Mouse (Mus musculus) hindbrain, embryonic 14.5 days (tissue): ENCODE data around the gene Gm10061. TPM values are rescaled to one million over a fixed set of nuclear protein-coding genes. Genes with fewer than 3 reads are reported as not detected.
"Not testable (repeated sequence)": the region's sequence is repeated elsewhere in the genome, so short reads cannot be mapped to it uniquely, and the experiment has no call there.

Experiments used
- ATAC-seq: fragments of 200-750 bp; cut with Nextera tagmentation; 2 replicates; pipeline ENCODE4 v1.8.0; 2017; ENCODE audit warnings: moderate number of reproducible peaks, mild to moderate bottlenecking, moderate TSS enrichment, moderate library complexity; ENCODE audit not compliant: low FRiP score
- DNase-seq: peaks from one replicate; pipeline ENCODE4 v3.0.0-alpha.2; 2015; ENCODE audit warnings: low spot score
- H3K27ac ChIP-seq: fragments of 300-500 bp; sonication (generic); 2 replicates; pipeline ENCODE4 v1.5.1; 2014; ENCODE audit warnings: mild to moderate bottlenecking, moderate library complexity
- H3K27me3 ChIP-seq: fragments of 300-500 bp; sonication (generic); 2 replicates; pipeline ENCODE4 v1.6.1; 2014; ENCODE audit warnings: mild to moderate bottlenecking, low read length, mixed read lengths; ENCODE audit not compliant: control insufficient read depth, insufficient read depth
- H3K36me3 ChIP-seq: fragments of 300-500 bp; sonication (generic); replicated peaks from 2 replicates; pipeline ENCODE4 v1.6.1; 2014; ENCODE audit not compliant: control insufficient read depth, insufficient read depth
- H3K4me1 ChIP-seq: fragments of 300-500 bp; sonication (generic); replicated peaks from 2 replicates; pipeline ENCODE4 v1.6.1; 2014; ENCODE audit warnings: antibody characterized with exemption, low read length, mixed read lengths; ENCODE audit not compliant: control insufficient read depth, insufficient read depth
- H3K4me2 ChIP-seq: fragments of 300-500 bp; sonication (generic); replicated peaks from 2 replicates; pipeline ENCODE4 v1.6.1; 2014; ENCODE audit warnings: mild to moderate bottlenecking, moderate library complexity
- H3K4me3 ChIP-seq: fragments of 300-500 bp; sonication (generic); replicated peaks from 2 replicates; pipeline ENCODE4 v1.5.1; 2014; ENCODE audit warnings: mild to moderate bottlenecking, low read length
- H3K9ac ChIP-seq: fragments of 300-500 bp; sonication (generic); 2 replicates; pipeline ENCODE4 v1.6.1; 2014
- H3K9me3 ChIP-seq: fragments of 300-500 bp; sonication (generic); 2 replicates; pipeline ENCODE4 v1.6.1; 2016; ENCODE audit warnings: low read length; ENCODE audit not compliant: control insufficient read depth
- WGBS: fragments of 180-500 bp; shearing (Covaris S2); extraction: QIAGEN DNeasy Blood & Tissue Kit; methylation state at CpG from one replicate; pipeline ENCODE4 v1.1.7; 2014; 5-methylcytosine and 5-hydroxymethylcytosine counted together
- polyA plus RNA-seq: library from polyadenylated mRNA; unstranded; fragments of >200 nt; fragmentation: Nextera tagmentation; extraction: Ambion mirVana; gene quantifications from 2 replicates; pipeline ENCODE4 v1.2.1, GENCODE M21; 2014

Gm10061 gene
- polyA plus RNA-seq = not detected in 2 replicates

DNA sequence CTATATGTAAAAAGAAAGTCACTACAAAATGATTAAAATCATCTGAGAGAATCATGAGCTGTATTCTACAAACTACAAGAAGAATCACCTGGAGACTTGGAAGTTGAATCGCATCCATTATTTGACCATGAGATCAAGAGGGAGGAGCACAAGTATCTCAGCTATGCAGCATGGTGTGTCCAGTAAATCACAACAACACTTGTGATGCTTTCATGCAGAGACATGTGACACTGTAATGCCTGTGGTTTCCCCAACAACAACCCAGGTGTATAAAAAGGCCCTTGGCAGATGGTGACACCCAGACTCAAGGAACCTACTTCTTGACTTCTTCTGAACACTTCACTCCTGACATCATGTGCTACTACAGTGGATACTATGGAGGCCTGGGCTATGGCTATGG, at the start of gene Gm10061:
TSS of gene Gm10061 (plus strand) at position 301 of the 400 bp plus-strand sequence.
- no peaks in the 10 kb centered on the region; the same call in 1 of the 2 replicates for H3K9me3 ChIP-seq
- no peak within 1 kb of the TSS for H3K4me3 ChIP-seq
- no peak for DNase-seq
- WGBS = 97% methylated on average over 1 of the region's 1 CpGs
- no peak for ATAC-seq
- H3K4me1 ChIP-seq = no peaks in the 10 kb centered on the region
- H3K4me2 ChIP-seq = no peak within 1 kb of the TSS
- H3K27ac ChIP-seq = no peak within 1 kb of the TSS
- no peaks in the 10 kb centered on the region for H3K27me3 ChIP-seq
- H3K9ac ChIP-seq = no peak within 1 kb of the TSS
- H3K36me3 ChIP-seq = no peaks in the 10 kb centered on the region

DNA sequence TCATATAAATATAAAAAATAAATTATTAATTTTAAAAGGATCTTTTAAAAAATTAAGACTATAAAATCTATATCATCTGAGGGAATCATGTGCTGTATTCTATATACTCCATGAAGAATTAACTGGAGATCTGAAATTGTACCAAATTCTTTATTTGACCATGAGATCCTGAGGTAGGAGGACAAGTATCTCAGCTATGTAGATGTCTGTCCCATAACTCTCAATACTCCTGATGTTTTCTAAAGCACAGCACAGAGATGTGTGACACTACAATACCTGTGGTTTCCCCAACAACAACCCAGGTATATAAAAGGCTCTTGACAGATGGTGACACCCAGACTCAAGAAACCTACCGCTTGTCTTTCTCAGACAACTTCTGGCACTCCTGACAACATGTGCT, 10.3 kb upstream of the Gm10061 start, which contains the start of gene Gm6358:
TSS of gene Gm6358 (plus strand) at position 301 of the 400 bp plus-strand sequence.
- H3K9ac ChIP-seq = no peak within 1 kb of the TSS
- no peak for DNase-seq
- H3K4me2 ChIP-seq = no peak within 1 kb of the TSS
- WGBS = 97% methylated on average over 1 of the region's 1 CpGs
- H3K4me3 ChIP-seq = no peak within 1 kb of the TSS
- no peak within 1 kb of the TSS for H3K27ac ChIP-seq
- H3K36me3 ChIP-seq = no peaks in the 10 kb centered on the region
- H3K4me1 ChIP-seq = no peaks in the 10 kb centered on the region
- no peaks in the 10 kb centered on the region for H3K9me3 ChIP-seq
- ATAC-seq = no peak
- H3K27me3 ChIP-seq = no peaks in the 10 kb centered on the region

- Histone ChIP-seq H3K4me2 (no peak within 1 kb of the TSS), H3K36me3 (no peaks in the 10 kb centered on the region), H3K4me1 (no peaks in the 10 kb centered on the region), H3K27ac (no peak within 1 kb of the TSS), H3K4me3 (no peak within 1 kb of the TSS), H3K9ac (no peak within 1 kb of the TSS), H3K27me3 (no peaks in the 10 kb centered on the region), H3K9me3 (no peaks in the 10 kb centered on the region)
- ATAC-seq (no peak), DNase-seq (no peak)
- 92% methylated on average over 4 of the region's 4 CpGs for WGBS
Measured at GRCm38 (mm10) chr16:89157652-89158051, 6.8 kb downstream of the Gm10061 start, which contains the start of gene Gm9789. Gm9789 (plus strand) TSS chr16:89157952.

- H3K27ac ChIP-seq, ATAC-seq, H3K4me3 ChIP-seq, H3K4me1 ChIP-seq, H3K9me3 ChIP-seq, H3K36me3 ChIP-seq, DNase-seq, H3K9ac ChIP-seq, H3K4me2 ChIP-seq, H3K27me3 ChIP-seq: not testable (repeated sequence)
Measured at GRCm38 (mm10) chr16:89169190-89169589, 18.3 kb downstream of the Gm10061 start, which contains the start of gene Gm7735. Gm7735 (plus strand) TSS chr16:89169490.

DNA sequence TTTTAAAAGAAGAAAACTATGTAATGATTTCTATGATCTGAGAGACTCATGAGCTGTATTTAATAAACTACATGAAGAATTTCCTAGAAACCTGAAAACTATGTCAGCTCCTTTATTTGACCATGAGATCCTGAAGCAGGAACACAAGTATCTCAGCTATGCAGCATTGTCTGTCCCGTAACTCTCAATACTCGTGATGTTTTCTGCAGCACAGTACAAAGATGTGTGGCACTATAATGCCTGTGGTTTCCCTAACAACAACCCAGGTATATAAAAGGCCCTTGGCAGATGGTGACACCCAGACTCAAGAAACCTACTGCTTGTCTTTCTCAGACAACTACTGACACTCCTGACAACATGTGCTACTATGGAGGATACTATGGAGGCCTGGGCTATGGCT, 23.5 kb downstream of the Gm10061 start, which contains the start of gene 1110057P08Rik:
TSS of gene 1110057P08Rik (plus strand) at position 301 of the 400 bp plus-strand sequence.
- no peak within 1 kb of the TSS for H3K27ac ChIP-seq
- ATAC-seq (no peak), DNase-seq (no peak)
- H3K9me3 ChIP-seq = no peaks in the 10 kb centered on the region
- H3K9ac ChIP-seq = no peak within 1 kb of the TSS
- no peaks in the 10 kb centered on the region for H3K36me3 ChIP-seq
- H3K4me1 ChIP-seq = no peaks in the 10 kb centered on the region
- H3K4me2 ChIP-seq = no peak within 1 kb of the TSS
- no peak within 1 kb of the TSS for H3K4me3 ChIP-seq
- no peaks in the 10 kb centered on the region for H3K27me3 ChIP-seq
- 85% methylated on average over 2 of the region's 2 CpGs for WGBS

DNA sequence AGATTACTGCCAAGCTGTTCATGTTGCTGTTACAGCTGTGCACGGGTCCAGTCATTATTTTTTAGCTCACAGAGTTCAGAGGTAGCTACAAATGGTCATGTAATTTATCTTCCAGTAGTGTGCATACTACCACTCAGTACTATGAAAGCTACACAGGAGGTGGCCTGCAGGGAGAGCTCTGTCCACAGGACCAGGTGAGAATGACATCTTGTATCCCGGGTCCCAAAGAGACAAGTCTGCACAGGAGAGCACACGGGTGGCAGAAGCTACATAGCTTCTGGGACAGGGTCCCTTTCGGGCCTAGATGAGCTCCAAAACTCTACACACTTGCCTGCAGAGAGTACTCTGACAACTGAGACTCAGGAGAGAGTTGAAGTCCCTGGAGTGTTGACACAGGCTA, 37.7 kb downstream of the Gm10061 start:
- H3K36me3 ChIP-seq = no peaks in the 10 kb centered on the region
- H3K9ac ChIP-seq = no peak overlapping the region
- H3K27me3 ChIP-seq = no peaks in the 10 kb centered on the region
- DNase-seq (no peak), ATAC-seq (no peak)
- 89% methylated on average over 4 of the region's 4 CpGs for WGBS
- no peaks in the 10 kb centered on the region for H3K4me1 ChIP-seq
- no peaks in the 10 kb centered on the region for H3K9me3 ChIP-seq
- H3K4me2 ChIP-seq = no peak overlapping the region
- no peak overlapping the region for H3K4me3 ChIP-seq
- no peak overlapping the region for H3K27ac ChIP-seq

Other genes starting within 250 kb of the Gm10061 start
- gene Krtap19-9b, start 218.8 kb upstream of the Gm10061 start, polyA plus RNA-seq = not detected in 2 replicates
- gene Krtap16-3, start 188.2 kb upstream of the Gm10061 start, polyA plus RNA-seq = not detected in 2 replicates
- gene Krtap22-2, start 140.3 kb upstream of the Gm10061 start, polyA plus RNA-seq = not detected in 2 replicates
- gene Gm10229, start 135.8 kb upstream of the Gm10061 start, polyA plus RNA-seq = not detected in 2 replicates
- not detected in 2 replicates for gene Krtap6-1, start 119.4 kb upstream of the Gm10061 start, polyA plus RNA-seq
- gene Gm10228, start 109.6 kb upstream of the Gm10061 start, polyA plus RNA-seq = not detected in 2 replicates
- gene Krtap6-5, start 103.2 kb upstream of the Gm10061 start, polyA plus RNA-seq = not detected in 2 replicates
- not detected in 2 replicates for gene 1110025L11Rik, start 87.1 kb upstream of the Gm10061 start, polyA plus RNA-seq
- not detected in 2 replicates for gene Krtap6-3, start 67.1 kb upstream of the Gm10061 start, polyA plus RNA-seq
- gene Gm6358, start 10.2 kb upstream of the Gm10061 start, polyA plus RNA-seq = not detected in 2 replicates
- not detected in 2 replicates for gene Gm9789, start 6.9 kb downstream of the Gm10061 start, polyA plus RNA-seq
- gene Gm7735, start 18.4 kb downstream of the Gm10061 start, polyA plus RNA-seq = not detected in 2 replicates
- not detected in 2 replicates for gene 1110057P08Rik, start 23.6 kb downstream of the Gm10061 start, polyA plus RNA-seq
- gene Krtap20-2, start 54.8 kb downstream of the Gm10061 start, polyA plus RNA-seq = not detected in 2 replicates